Comparison of ENCODE assay signal across 28 mouse cellular contexts in genomic region chr4:140267086-140267485, GRCm38 (mm10). TPM values are rescaled to one million over a fixed set of nuclear protein-coding genes. Genes with fewer than 3 reads are reported as not detected.
DNase-seq lines count a peak whose midpoint lies in the region; ATAC-seq and TF ChIP-seq lines count a peak whose summit lies in the region.
"Had no signal": no experiment of that assay in that cellular context is flagged by ENCODE, and none has a peak within 500 bp of the region (broad histone marks: within the 10 kb centered on the region; RNA-seq: fewer than 3 reads in every experiment).

No protein-coding gene starts in this region.

- WGBS in cerebellum, adult 2 months = 11% methylated on average over 5 of the region's 5 CpGs
- WGBS in midbrain, embryonic 10.5 days = 70% methylated on average over 5 of the region's 5 CpGs
- 77% methylated on average over 5 of the region's 5 CpGs for WGBS in midbrain, embryonic 11.5 days
- WGBS in forebrain, embryonic 15.5 days = 70% methylated on average over 5 of the region's 5 CpGs

- no peaks in the 10 kb centered on the region for H3K27me3 ChIP-seq in cerebellum, adult 2 months (ENCODE audit: control insufficient read depth, insufficient read depth, low read length)
- no peaks in the 10 kb centered on the region for H3K27me3 ChIP-seq in midbrain, embryonic 10.5 days (ENCODE audit: low read depth, poor library complexity, severe bottlenecking)
- H3K27me3 ChIP-seq in midbrain, embryonic 11.5 days (ENCODE audit: control insufficient read depth, insufficient read depth, low read length) = no peaks in the 10 kb centered on the region
- no peaks in the 10 kb centered on the region for H3K27me3 ChIP-seq in forebrain, embryonic 15.5 days
- H3K27me3 ChIP-seq: hindbrain, embryonic 15.5 days; limb, embryonic 12.5 days; liver, embryonic 15.5 days; neural tube, embryonic 13.5 days had no signal

- no peaks in the 10 kb centered on the region for H3K36me3 ChIP-seq in midbrain, embryonic 10.5 days
- H3K36me3 ChIP-seq in midbrain, embryonic 11.5 days (ENCODE audit: control insufficient read depth, insufficient read depth, low read length) = no peaks in the 10 kb centered on the region
- no peaks in the 10 kb centered on the region for H3K36me3 ChIP-seq in forebrain, embryonic 15.5 days
- H3K36me3 ChIP-seq: heart, embryonic 12.5 days; hindbrain, embryonic 15.5 days; limb, embryonic 12.5 days; liver, embryonic 15.5 days; neural tube, embryonic 13.5 days had no signal

- no peak for TF ChIP-seq CTCF in cerebellum, adult 2 months (IDR thresholded peaks at IDR 0.05; ENCODE audit: borderline replicate concordance, insufficient read depth, low read depth, low read length)

- peak overlapping the region; percentile 19; the same call in 1 of the 2 replicates for H3K27ac ChIP-seq in cerebellum, adult 2 months (ENCODE audit: insufficient read depth, low read length)
- peak overlapping the region; percentile 67 for H3K27ac ChIP-seq in midbrain, embryonic 10.5 days (replicated peaks)
- H3K27ac ChIP-seq in midbrain, embryonic 11.5 days (ENCODE audit: low read depth, low read length) = no peak overlapping the region
- H3K27ac ChIP-seq in forebrain, embryonic 15.5 days (replicated peaks) = peak overlapping the region; percentile 25; the same call in 1 of the 2 replicates
- H3K27ac ChIP-seq: gastrocnemius, adult 2 months; hindbrain, embryonic 15.5 days; limb, embryonic 12.5 days; liver, embryonic 15.5 days; neural tube, embryonic 13.5 days had no signal

- no peak for TF ChIP-seq POLR2A in cerebellum, adult 2 months (IDR thresholded peaks at IDR 0.05; ENCODE audit: borderline replicate concordance, insufficient read depth, low read length)

- peaks cover 7% of the 10 kb centered on the region; the same call in 1 of the 2 replicates for H3K9me3 ChIP-seq in midbrain, embryonic 10.5 days (replicated peaks)
- H3K9me3 ChIP-seq in midbrain, embryonic 11.5 days (ENCODE audit: control insufficient read depth, low read length) = no peaks in the 10 kb centered on the region
- peaks cover 3% of the 10 kb centered on the region; the same call in 1 of the 2 replicates for H3K9me3 ChIP-seq in forebrain, embryonic 15.5 days
- H3K9me3 ChIP-seq: hindbrain, embryonic 15.5 days; limb, embryonic 12.5 days; neural tube, embryonic 13.5 days had no signal

- H3K4me1 ChIP-seq in cerebellum, adult 2 months (ENCODE audit: control insufficient read depth, insufficient read depth, low read length) = peaks cover 50% of the 10 kb centered on the region
- H3K4me1 ChIP-seq in midbrain, embryonic 10.5 days = peaks cover 50% of the 10 kb centered on the region
- peaks cover 16% of the 10 kb centered on the region for H3K4me1 ChIP-seq in midbrain, embryonic 11.5 days (ENCODE audit: control insufficient read depth, insufficient read depth, low read length)
- H3K4me1 ChIP-seq in forebrain, embryonic 15.5 days = peaks cover 15% of the 10 kb centered on the region
- H3K4me1 ChIP-seq: heart, embryonic 12.5 days; limb, embryonic 12.5 days; liver, embryonic 15.5 days had no signal

- no peak overlapping the region; the same call in 1 of the 2 replicates for H3K9ac ChIP-seq in midbrain, embryonic 11.5 days (ENCODE audit: low read length)
- H3K9ac ChIP-seq in forebrain, embryonic 15.5 days (replicated peaks) = no peak overlapping the region
- H3K9ac ChIP-seq: heart, embryonic 12.5 days; hindbrain, embryonic 15.5 days; limb, embryonic 12.5 days; liver, embryonic 15.5 days; lung, embryonic 14.5 days; neural tube, embryonic 13.5 days had no signal

- H3K4me3 ChIP-seq in cerebellum, adult 2 months (replicated peaks; ENCODE audit: insufficient read depth, low read depth, low read length) = no peak overlapping the region
- no peak overlapping the region for H3K4me3 ChIP-seq in midbrain, embryonic 10.5 days
- H3K4me3 ChIP-seq in midbrain, embryonic 11.5 days (ENCODE audit: low read depth, low read length) = no peak overlapping the region
- H3K4me3 ChIP-seq in forebrain, embryonic 15.5 days = no peak overlapping the region
- H3K4me3 ChIP-seq: gastrocnemius, adult 2 months; heart, embryonic 12.5 days; hindbrain, embryonic 15.5 days; limb, embryonic 12.5 days; liver, embryonic 15.5 days; myocyte; neural tube, embryonic 13.5 days had no signal

- DNase-seq in cerebellum, adult 2 months = peak; percentile 51 to 59
- DNase-seq in cerebellum, postnatal 4 days (ENCODE audit: low spot score in 2 of 2) = no peak
- no peak for DNase-seq in midbrain, embryonic 10.5 days (ENCODE audit: low spot score)
- no peak for DNase-seq in midbrain, embryonic 11.5 days (ENCODE audit: low spot score, missing footprints)
- DNase-seq in cerebellum, postnatal 10 days = peak; percentile 32 to 58
- DNase-seq in adrenal gland, adult 2 months = no peak
- no peak for DNase-seq in ovary, postnatal 10 days (ENCODE audit: low spot score)
- DNase-seq: adrenal gland, postnatal 36 days; gastrocnemius, adult 2 months; gastrocnemius, postnatal 36 days; heart, adult 18-20 months; heart, postnatal 4 days; kidney, adult 11 months; kidney, postnatal 14 days; layer of hippocampus, adult 9-11 months; lung, embryonic 14.5 days; lung, postnatal 14 days; right cerebral cortex, postnatal 14 days; thymus, postnatal 4 days had no signal

- H3K4me2 ChIP-seq in midbrain, embryonic 11.5 days = no peak overlapping the region
- H3K4me2 ChIP-seq in forebrain, embryonic 15.5 days (replicated peaks) = no peak overlapping the region
- H3K4me2 ChIP-seq: heart, embryonic 12.5 days; hindbrain, embryonic 15.5 days; limb, embryonic 12.5 days; liver, embryonic 15.5 days; lung, embryonic 14.5 days; neural tube, embryonic 13.5 days had no signal

- no peak for ATAC-seq in midbrain, embryonic 11.5 days (ENCODE audit: low FRiP score)
- ATAC-seq in forebrain, embryonic 15.5 days (replicated peaks) = no peak
- ATAC-seq: inflammation-experienced regulatory T-cells, adult 6 months had no signal

RNA-seq across cellular contexts. Expression of gene Igsf21, which starts 20.5 kb away (rescaled TPM):
- 55.2 and 63.4 TPM in 2 replicates for polyA plus RNA-seq in cerebellum, adult 2 months (2012; rRNA removed)
- 9.5 and 19.8 TPM in 2 replicates for polyA plus RNA-seq in midbrain, embryonic 10.5 days (2016; fragmentation: Nextera tagmentation; extraction: Ambion mirVana)
- polyA plus RNA-seq in midbrain, embryonic 11.5 days (2014; fragmentation: Nextera tagmentation; extraction: Ambion mirVana) = 15.2 and 16.5 TPM in 2 replicates
- polyA plus RNA-seq in forebrain, embryonic 15.5 days (2015; fragmentation: Nextera tagmentation; extraction: Ambion mirVana) = 50.8 and 57.2 TPM in 2 replicates
- total RNA-seq in adrenal gland, adult 2 months (2021) = 1 to 10 TPM; 4.5 to 6.9 TPM
- 1.3 and 2.3 TPM in 2 replicates for polyA plus RNA-seq in adrenal gland, adult 2 months (2012; rRNA removed)
- total RNA-seq: liver, adult 2 months had no signal
- polyA plus RNA-seq: inflammation-experienced regulatory T-cells, adult 6 months; limb, embryonic 12.5 days; liver, adult 2 months; lung, embryonic 14.5 days; myocyte had no signal

Comparison
In these comparisons a context has a peak if more than half of its experiments do, and no peak if none do; other contexts are left out.
1. DNase-seq: peak in cerebellum, adult 2 months (2 of 2) and cerebellum, postnatal 10 days (2 of 2); none in cerebellum, postnatal 4 days (0 of 2), midbrain, embryonic 10.5 days (single experiment), midbrain, embryonic 11.5 days (single experiment), adrenal gland, adult 2 months (single experiment) and ovary, postnatal 10 days (single experiment).